Mouse (Mus musculus): Measurements from ENCODE around the gene Adcyap1r1. TPM values are rescaled to one million over a fixed set of nuclear protein-coding genes. Genes with fewer than 3 reads are reported as not detected.

Adcyap1r1 gene
- polyA plus RNA-seq, 1 experiment from 2014 or later: 0.12 TPM

DNA sequence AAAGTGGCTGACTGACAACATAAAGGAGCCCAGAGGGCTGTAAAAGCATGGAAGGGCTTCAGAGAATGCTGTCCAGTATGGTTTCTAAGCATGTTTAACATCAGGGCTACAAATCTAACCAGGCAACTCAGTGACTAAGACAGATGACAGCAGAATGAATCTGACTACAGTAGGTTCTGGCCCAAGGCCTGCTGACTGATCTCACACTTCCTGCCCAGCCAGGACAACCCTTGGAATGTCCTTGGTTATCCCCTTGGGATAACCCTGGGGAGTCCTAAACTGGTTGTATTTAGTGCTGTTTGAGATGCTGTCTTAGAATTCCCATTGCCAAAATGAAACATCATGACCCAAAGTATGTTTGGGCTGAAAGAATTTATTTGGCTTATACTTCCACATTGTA is 19.7 kb upstream of the Adcyap1r1 start:
- ATAC-seq: no peak
- H3K9ac ChIP-seq: no peak overlapping the region
- H3K4me2 ChIP-seq: no peak overlapping the region
- no peak overlapping the region for H3K27ac ChIP-seq
- H3K4me1 ChIP-seq: no peaks in the 10 kb centered on the region
- H3K36me3 ChIP-seq: no peaks in the 10 kb centered on the region
- H3K9me3 ChIP-seq (replicated peaks): no peaks in the 10 kb centered on the region
- H3K4me3 ChIP-seq: no peak overlapping the region
- 0 out of 2 replicates have a peak, but pooled peaks cover 4% of the 10 kb centered on the region for H3K27me3 ChIP-seq (replicated peaks)

DNA sequence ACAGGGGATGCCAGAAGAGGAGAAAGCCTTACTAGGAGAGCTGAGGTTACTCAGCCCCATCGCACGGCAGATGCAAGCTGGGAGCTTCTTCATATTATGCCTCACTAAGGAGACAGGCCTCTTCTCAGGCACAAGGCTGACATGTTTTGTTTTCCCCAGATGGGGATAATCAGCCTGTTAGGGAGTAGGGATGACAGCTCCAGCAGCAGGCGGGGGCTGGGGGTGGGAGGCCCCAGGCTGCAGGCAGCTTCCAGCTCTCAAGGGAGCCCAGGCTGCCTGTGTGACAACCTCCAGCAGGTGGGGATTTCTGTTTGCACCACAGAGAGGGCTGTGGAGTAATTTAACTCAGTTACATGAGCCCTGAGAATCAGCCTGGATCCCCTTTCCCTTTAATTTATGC is 17.4 kb upstream of the Adcyap1r1 start:
- Histone ChIP-seq H3K4me2 (no peak overlapping the region), H3K36me3 (no peaks in the 10 kb centered on the region)

DNA sequence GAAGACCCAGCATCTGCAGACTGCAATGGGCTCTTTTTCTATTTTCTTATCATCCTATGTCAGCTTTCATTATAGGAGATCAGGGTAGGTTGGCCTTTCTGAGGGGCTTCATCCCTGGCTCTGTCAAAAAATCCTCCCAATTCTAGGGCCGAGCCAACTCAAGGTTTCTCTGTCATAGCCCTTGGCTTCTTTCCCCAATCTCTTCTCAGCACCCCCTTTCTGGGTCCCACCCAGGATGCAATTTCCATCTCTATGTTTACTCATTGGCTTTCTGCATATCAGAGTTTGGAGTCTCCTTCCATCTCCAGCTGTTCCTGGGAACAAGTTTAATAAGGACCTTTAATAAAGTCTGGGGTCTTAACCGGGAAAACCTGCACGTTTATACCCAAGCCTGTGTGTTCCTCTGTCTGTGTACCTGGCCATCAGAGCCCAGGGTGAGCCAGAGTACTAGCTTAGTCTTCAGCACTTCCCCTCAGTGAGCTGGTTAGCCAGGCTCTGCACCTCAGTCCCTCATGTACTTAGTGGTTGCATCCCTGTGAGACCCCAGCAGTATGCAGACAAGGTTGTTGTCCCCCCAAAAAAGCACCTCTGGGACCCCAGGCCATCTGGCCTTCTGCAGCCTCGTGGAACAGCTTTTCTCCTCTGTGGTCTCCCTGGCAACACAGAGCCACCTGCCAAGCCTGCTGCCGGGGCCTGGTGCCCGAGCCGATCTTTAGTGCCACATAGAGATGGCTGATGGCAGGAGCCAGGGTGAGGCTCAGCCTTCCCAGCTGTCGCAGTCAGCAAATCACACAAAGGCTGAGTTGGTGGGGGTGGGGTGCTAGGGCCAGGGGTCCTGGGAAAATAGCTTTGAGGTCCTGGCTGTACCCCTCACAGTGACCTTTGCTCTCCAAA is 16.3 kb upstream of the Adcyap1r1 start:
- Histone ChIP-seq H3K4me1 (no peaks in the 10 kb centered on the region), H3K4me2 (no peak overlapping the region), H3K36me3 (no peaks in the 10 kb centered on the region), H3K9me3 (replicated peaks) (no peaks in the 10 kb centered on the region), H3K27me3 (replicated peaks) (peaks cover 4% of the 10 kb centered on the region; the same call in 1 of the 2 replicates), H3K27ac (no peak overlapping the region), H3K9ac (no peak overlapping the region), H3K4me3 (no peak overlapping the region)
- ATAC-seq: no peak
- WGBS (ENCODE audit: insufficient replicate concordance): 59% methylated on average over 8 of the region's 8 CpGs

More for the DNA sequence above, 17.4 kb upstream of the Adcyap1r1 start:
- peaks cover 4% of the 10 kb centered on the region; the same call in 1 of the 2 replicates for H3K27me3 ChIP-seq (replicated peaks)
- no peaks in the 10 kb centered on the region for H3K4me1 ChIP-seq
- no peak overlapping the region for H3K4me3 ChIP-seq
- H3K27ac ChIP-seq: no peak overlapping the region
- no peaks in the 10 kb centered on the region for H3K9me3 ChIP-seq (replicated peaks)
- 47% methylated on average over 3 of the region's 3 CpGs for WGBS (ENCODE audit: insufficient replicate concordance)
- no peak for ATAC-seq
- no peak overlapping the region for H3K9ac ChIP-seq

DNA sequence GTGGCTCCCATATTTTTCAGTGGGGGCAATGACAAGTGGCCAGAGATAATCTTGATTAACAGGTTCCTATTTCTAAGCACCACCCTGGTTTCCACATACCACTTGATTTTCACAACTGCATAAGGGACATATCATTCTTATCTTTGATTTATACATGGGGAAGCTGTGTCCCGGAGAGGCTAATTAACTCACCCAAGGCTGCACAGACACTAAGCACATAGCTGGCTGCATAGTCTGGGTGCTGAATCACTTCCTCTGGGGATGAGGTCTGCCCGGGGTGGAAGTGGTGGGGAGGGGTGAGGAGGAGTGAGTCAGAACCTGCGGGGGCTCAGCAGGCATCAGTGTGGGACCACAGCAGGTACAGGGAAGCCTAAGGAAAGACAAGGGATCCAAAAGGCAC is 13.9 kb upstream of the Adcyap1r1 start:
- Histone ChIP-seq H3K4me2 (no peak overlapping the region), H3K27ac (no peak overlapping the region), H3K4me1 (no peaks in the 10 kb centered on the region), H3K27me3 (replicated peaks) (peaks cover 12% of the 10 kb centered on the region; the same call in 1 of the 2 replicates), H3K36me3 (no peaks in the 10 kb centered on the region), H3K4me3 (no peak overlapping the region), H3K9ac (no peak overlapping the region), H3K9me3 (replicated peaks) (no peaks in the 10 kb centered on the region)
- WGBS (ENCODE audit: insufficient replicate concordance): 13% methylated on average over 3 of the region's 3 CpGs
- ATAC-seq: no peak

DNA sequence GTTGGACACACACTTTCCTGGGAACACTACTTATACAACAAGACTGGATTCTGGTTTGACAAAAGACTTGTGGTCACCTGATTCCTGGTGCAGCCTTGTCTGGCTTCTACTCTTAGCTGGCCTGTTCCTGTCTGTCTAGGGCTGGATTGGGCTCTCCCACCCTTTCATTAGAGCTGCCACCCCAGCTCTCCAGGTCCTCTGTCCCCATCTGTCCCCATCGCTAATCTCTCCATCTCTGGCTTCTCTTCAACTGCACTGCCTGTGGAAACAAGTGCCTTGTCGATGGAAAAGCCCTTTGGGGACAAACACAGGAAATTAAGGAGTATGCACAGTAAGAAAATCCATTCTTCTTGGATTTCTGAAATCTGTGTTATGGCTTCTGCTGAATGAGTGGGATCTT is 12.9 kb upstream of the Adcyap1r1 start:
- no peak overlapping the region for H3K9ac ChIP-seq
- no peaks in the 10 kb centered on the region for H3K4me1 ChIP-seq
- WGBS (ENCODE audit: insufficient replicate concordance): 42% methylated on average over 2 of the region's 2 CpGs
- no peak overlapping the region for H3K27ac ChIP-seq
- no peak overlapping the region for H3K4me2 ChIP-seq
- H3K27me3 ChIP-seq (replicated peaks): peaks cover 12% of the 10 kb centered on the region; the same call in 1 of the 2 replicates
- no peak for ATAC-seq
- no peaks in the 10 kb centered on the region for H3K9me3 ChIP-seq (replicated peaks)
- no peak overlapping the region for H3K4me3 ChIP-seq
- no peaks in the 10 kb centered on the region for H3K36me3 ChIP-seq

DNA sequence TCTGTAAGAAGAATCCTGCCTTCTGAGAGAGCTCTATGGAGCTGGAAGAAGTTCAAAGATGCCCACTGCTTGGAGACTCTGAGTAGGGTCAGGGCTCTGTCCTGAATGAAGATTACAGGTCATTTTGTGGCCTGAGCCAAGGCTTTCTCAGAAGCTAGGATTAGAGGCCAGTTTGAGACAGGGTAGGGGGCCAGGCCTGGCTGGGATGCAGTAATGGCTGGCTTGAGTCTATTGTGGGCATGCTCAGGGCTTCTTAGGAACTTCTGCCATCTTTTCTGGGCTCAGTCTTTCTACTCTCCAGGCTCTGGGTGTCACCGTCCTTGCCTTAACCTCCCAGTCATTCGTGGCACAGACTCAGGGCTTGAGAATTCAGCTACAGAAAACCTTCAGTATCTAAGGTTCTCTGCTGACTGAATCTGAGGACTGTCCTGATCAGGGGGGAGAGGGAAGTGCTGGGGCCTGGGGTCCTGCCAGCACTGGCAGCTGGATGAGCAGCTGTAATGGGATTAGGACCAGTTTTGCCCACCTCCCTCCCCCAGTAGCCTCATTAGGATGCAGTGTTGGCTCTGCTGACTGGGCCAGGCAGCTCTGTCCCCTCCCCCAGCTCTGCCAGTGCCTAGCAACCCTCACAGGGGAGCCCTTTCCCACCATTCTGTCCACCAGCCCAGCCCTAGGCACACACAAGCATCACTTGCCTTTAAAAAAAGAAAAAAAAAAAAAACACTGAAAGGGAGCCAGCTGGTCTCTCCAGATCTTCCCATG is 7.7 kb upstream of the Adcyap1r1 start:
- peaks cover 17% of the 10 kb centered on the region for H3K27me3 ChIP-seq (replicated peaks)

DNA sequence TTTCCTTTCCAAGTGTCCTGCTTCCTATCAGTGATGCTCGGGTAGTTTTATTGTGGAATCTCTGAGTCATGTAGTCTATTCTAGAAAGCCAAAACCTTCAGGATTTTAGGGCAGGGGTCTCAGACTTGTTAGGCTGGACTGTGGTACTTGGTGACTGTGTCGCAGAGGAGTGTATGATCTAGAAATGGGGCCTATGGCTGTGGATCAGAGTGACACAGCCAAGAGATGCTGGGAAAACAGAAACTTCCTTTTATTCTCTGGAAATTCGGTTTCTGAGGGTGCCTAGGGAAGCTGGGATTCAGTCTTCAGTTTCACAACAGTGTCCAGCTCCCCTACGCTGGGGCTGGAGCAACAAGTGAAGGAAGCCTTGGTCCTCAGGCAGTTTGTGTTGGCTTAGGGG is 7.1 kb upstream of the Adcyap1r1 start:
- Histone ChIP-seq H3K36me3 (no peaks in the 10 kb centered on the region), H3K9me3 (replicated peaks) (no peaks in the 10 kb centered on the region), H3K4me3 (no peak overlapping the region), H3K4me2 (no peak overlapping the region), H3K9ac (no peak overlapping the region), H3K27me3 (replicated peaks) (peaks cover 23% of the 10 kb centered on the region), H3K4me1 (no peaks in the 10 kb centered on the region), H3K27ac (no peak overlapping the region)
- no peak for ATAC-seq
- WGBS (ENCODE audit: insufficient replicate concordance): 44% methylated on average over 4 of the region's 4 CpGs

More for the DNA sequence above, 7.7 kb upstream of the Adcyap1r1 start:
- no peaks in the 10 kb centered on the region for H3K4me1 ChIP-seq
- ATAC-seq: no peak
- H3K4me2 ChIP-seq: no peak overlapping the region
- WGBS (ENCODE audit: insufficient replicate concordance): 20% methylated on average over 2 of the region's 2 CpGs
- H3K9me3 ChIP-seq (replicated peaks): no peaks in the 10 kb centered on the region
- H3K4me3 ChIP-seq: no peak overlapping the region
- no peak overlapping the region for H3K9ac ChIP-seq
- no peak overlapping the region for H3K27ac ChIP-seq
- no peaks in the 10 kb centered on the region for H3K36me3 ChIP-seq

DNA sequence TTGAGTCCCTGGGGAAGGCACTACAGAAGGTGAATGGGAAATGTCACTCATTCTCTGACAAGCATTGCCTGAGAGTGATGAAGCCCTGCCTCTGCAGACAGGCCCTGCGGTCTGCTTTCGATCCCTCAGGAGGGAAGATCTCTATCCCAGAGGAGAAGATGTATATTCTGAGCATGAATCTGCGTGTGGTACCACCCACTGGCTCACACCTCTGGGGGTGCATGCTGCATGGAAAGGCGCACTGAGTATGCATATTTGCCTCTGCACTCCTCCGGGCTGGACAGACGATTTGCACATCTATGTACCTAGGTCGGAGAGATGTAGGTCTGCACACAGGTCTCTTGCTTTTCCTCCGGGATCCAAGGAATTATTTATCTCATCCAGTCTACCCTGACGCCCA is 3.6 kb upstream of the Adcyap1r1 start:
- Histone ChIP-seq H3K4me3 (no peak overlapping the region), H3K27me3 (replicated peaks) (peaks cover 50% of the 10 kb centered on the region), H3K36me3 (no peaks in the 10 kb centered on the region), H3K4me1 (no peaks in the 10 kb centered on the region), H3K9ac (no peak overlapping the region), H3K9me3 (replicated peaks) (no peaks in the 10 kb centered on the region), H3K27ac (no peak overlapping the region), H3K4me2 (no peak overlapping the region)
- ATAC-seq: no peak
- 59% methylated on average over 9 of the region's 9 CpGs for WGBS (ENCODE audit: insufficient replicate concordance)

DNA sequence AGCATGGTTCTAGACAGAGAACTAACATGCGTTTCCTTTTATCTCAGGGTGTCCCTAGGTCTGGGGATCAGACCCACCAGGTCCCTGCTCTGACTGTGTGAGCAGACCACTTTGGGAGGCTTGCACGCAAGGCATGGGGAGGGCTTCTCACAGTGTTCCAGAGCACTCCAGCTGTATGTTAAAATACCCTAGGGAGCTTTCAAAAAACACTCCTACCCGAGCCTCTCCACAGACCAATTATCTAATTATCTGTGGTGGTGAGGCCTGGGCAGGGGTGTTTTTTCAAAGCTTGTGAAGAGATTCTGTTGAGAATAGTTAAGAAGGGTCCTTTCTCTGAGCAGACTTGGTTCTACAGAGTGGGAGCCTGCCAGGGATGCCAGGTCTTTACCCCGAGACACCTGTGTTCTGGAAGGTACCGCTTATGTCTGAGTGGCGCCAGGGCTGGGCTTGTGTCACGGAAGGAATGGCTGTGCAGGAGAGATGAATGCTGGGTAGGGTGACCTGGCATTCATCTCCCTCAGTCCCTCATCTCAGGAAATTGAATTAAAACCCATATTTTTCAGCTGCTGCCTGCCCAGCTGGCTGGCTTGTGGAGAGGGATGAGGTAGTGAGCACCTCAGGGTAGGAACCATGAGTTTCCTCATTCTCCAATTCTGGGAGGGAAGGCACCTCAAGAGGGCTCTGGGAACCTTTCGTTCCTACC is 2.7 kb upstream of the Adcyap1r1 start:
- Histone ChIP-seq H3K4me1 (no peaks in the 10 kb centered on the region), H3K27ac (no peak overlapping the region), H3K4me2 (no peak overlapping the region), H3K4me3 (no peak overlapping the region), H3K36me3 (no peaks in the 10 kb centered on the region), H3K9me3 (replicated peaks) (no peaks in the 10 kb centered on the region), H3K27me3 (replicated peaks) (peaks cover 59% of the 10 kb centered on the region), H3K9ac (no peak overlapping the region)
- WGBS (ENCODE audit: insufficient replicate concordance): 63% methylated on average over 8 of the region's 8 CpGs
- ATAC-seq: no peak

DNA sequence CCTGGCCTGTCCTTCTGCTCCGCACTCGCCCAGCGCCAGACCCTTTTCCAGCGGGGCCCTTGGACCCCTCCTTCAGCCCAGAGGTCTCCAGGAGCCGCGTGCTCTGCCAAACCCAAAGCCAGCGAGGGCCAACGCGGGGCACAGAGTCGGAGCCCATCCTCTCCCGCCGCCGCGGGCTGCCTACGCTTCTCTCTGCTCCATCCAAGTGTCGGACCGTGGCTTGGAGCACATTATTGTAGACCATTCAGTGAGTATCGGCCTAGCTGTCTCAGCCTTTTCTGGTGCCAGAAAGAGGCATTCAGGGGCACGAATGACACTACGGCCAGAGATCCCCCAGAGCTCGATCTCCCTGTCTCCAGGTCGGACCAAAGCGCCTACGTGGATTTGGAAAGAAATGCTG is 603 bp downstream of the Adcyap1r1 start:
- Histone ChIP-seq H3K27me3 (replicated peaks) (peaks cover 88% of the 10 kb centered on the region), H3K9ac (no peak overlapping the region)
- WGBS (ENCODE audit: insufficient replicate concordance): 4% methylated on average over 24 of the region's 24 CpGs

DNA sequence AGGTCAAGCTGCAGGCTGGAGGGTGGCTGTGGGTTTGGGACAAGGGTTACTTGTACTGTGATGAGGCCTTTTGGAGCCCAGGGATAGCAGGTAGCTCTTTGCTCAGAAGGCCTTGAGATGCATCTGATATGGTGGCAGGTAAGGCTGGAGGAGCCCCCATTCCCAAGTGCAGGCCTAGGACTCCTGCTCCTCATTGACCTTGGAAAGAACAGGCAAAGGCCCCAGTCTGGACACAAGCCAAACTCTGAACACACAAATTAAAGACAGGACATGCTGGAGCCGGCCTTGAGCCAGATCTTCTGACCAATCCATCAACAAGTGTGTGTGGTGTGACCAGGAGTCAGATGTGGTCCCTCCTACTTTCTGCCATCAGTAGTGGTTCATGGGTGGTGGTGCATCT is 1.8 kb downstream of the Adcyap1r1 start:
- Histone ChIP-seq H3K27me3 (replicated peaks) (peaks cover 86% of the 10 kb centered on the region), H3K4me2 (no peak overlapping the region), H3K4me3 (no peak overlapping the region), H3K9me3 (replicated peaks) (no peaks in the 10 kb centered on the region), H3K36me3 (no peaks in the 10 kb centered on the region), H3K9ac (no peak overlapping the region), H3K4me1 (no peaks in the 10 kb centered on the region), H3K27ac (no peak overlapping the region)
- 38% methylated on average over 1 of the region's 1 CpGs for WGBS (ENCODE audit: insufficient replicate concordance)
- ATAC-seq: no peak

More for the DNA sequence above, 603 bp downstream of the Adcyap1r1 start:
- Histone ChIP-seq H3K4me1 (no peaks in the 10 kb centered on the region), H3K4me3 (peak overlapping the region; percentile 29), H3K4me2 (peak overlapping the region; percentile 55), H3K9me3 (replicated peaks) (no peaks in the 10 kb centered on the region), H3K27ac (no peak overlapping the region), H3K36me3 (no peaks in the 10 kb centered on the region)
- ATAC-seq: no peak

DNA sequence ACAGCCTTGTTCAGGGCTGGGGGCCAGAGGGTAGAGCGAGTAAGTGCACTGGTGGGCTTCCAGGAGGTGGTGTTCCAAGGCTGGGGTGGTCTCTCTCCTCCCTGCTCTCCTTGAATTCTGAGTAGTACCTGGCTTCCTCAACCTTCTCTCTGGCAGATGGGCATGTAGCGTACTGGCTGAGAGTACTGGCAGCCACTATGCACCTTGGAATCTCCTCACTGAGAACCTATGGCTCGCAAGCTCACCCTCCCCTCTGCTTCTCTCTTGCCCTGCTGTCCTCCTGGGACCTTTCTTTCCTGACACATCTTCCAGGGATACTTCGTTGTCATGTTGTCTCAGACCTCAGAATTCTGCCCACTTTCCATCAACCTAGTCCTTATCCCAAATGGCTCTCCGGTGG is 3.9 kb downstream of the Adcyap1r1 start:
- no peak overlapping the region for H3K4me3 ChIP-seq
- H3K9me3 ChIP-seq (replicated peaks): no peaks in the 10 kb centered on the region
- H3K36me3 ChIP-seq: no peaks in the 10 kb centered on the region
- peaks cover 67% of the 10 kb centered on the region for H3K27me3 ChIP-seq (replicated peaks)
- WGBS (ENCODE audit: insufficient replicate concordance): 61% methylated on average over 5 of the region's 5 CpGs
- no peak overlapping the region for H3K4me2 ChIP-seq
- no peak overlapping the region for H3K9ac ChIP-seq
- H3K4me1 ChIP-seq: no peaks in the 10 kb centered on the region
- H3K27ac ChIP-seq: no peak overlapping the region
- no peak for ATAC-seq
